In genomic region chr3:107508696-107509095, GRCm38 (mm10) we compare ENCODE assay signal across 19 mouse cellular contexts. TPM values are rescaled to one million over a fixed set of nuclear protein-coding genes. Genes with fewer than 3 reads are reported as not detected.
A peak's percentile ranks its signal among the peaks of the same experiment; 100 is the strongest.
DNase-seq lines count a peak whose midpoint lies in the region; ATAC-seq and TF ChIP-seq lines count a peak whose summit lies in the region.
"Had no signal": no experiment of that assay in that cellular context is flagged by ENCODE, and none has a peak within 500 bp of the region (broad histone marks: within the 10 kb centered on the region; RNA-seq: fewer than 3 reads in every experiment).

No protein-coding gene starts in this region.

- no peaks in the 10 kb centered on the region for H3K27me3 ChIP-seq in forebrain, postnatal 0 days (ENCODE audit: insufficient read depth, low read length)
- peaks cover 5% of the 10 kb centered on the region; the same call in 1 of the 2 replicates for H3K27me3 ChIP-seq in forebrain, embryonic 10.5 days (ENCODE audit: poor library complexity, severe bottlenecking)

- peak; percentile 28; the same call in 1 of the 2 replicates for ATAC-seq in forebrain, postnatal 0 days
- ATAC-seq: activated CD4-positive, CD25-positive, alpha-beta regulatory T cell, adult 4 months; CD4-positive, CD25-positive, alpha-beta regulatory T cell, adult 4 months; liver, embryonic 12.5 days; lung, postnatal 0 days had no signal

- H3K27ac ChIP-seq in forebrain, postnatal 0 days (ENCODE audit: low read depth, low read length) = no peak overlapping the region
- H3K27ac ChIP-seq in forebrain, embryonic 10.5 days = no peak overlapping the region
- H3K27ac ChIP-seq: heart, embryonic 10.5 days; liver, embryonic 12.5 days had no signal

- intact Hi-C loops in gastrocnemius, postnatal 14 days (cut with DNase I; ENCODE audit: low total_unique reads) = no loop called here

- TF ChIP-seq CTCF in forebrain, postnatal 0 days (IDR thresholded peaks at IDR 0.05; ENCODE audit: low read depth) = no peak

- 54% methylated on average over 8 of the region's 8 CpGs for WGBS in forebrain, postnatal 0 days
- 86% methylated on average over 8 of the region's 8 CpGs for WGBS in forebrain, embryonic 10.5 days

- H3K4me1 ChIP-seq in forebrain, postnatal 0 days (ENCODE audit: insufficient read depth) = peaks cover 20% of the 10 kb centered on the region
- H3K4me1 ChIP-seq in forebrain, embryonic 10.5 days = peaks cover 47% of the 10 kb centered on the region
- H3K4me1 ChIP-seq: liver, embryonic 12.5 days had no signal

- H3K4me2 ChIP-seq in forebrain, postnatal 0 days (ENCODE audit: low read depth) = no peak overlapping the region
- H3K4me2 ChIP-seq: liver, embryonic 12.5 days had no signal

- H3K36me3 ChIP-seq in forebrain, postnatal 0 days (ENCODE audit: insufficient read depth) = no peaks in the 10 kb centered on the region
- no peaks in the 10 kb centered on the region for H3K36me3 ChIP-seq in forebrain, embryonic 10.5 days (replicated peaks)
- H3K36me3 ChIP-seq: heart, embryonic 10.5 days; liver, embryonic 12.5 days had no signal

- H3K9ac ChIP-seq in forebrain, postnatal 0 days = no peak overlapping the region
- H3K9ac ChIP-seq: liver, embryonic 12.5 days had no signal

- peak; percentile 50 for DNase-seq in forebrain, postnatal 0 days
- no peak for DNase-seq in forebrain, embryonic 10.5 days (ENCODE audit: extremely low spot score, low spot score)
- peak; percentile 67 for DNase-seq in layer of hippocampus, adult 9-11 months
- no peak for DNase-seq in layer of hippocampus, adult 9-10 months (ENCODE audit: low spot score)
- DNase-seq in cerebellum, postnatal 10 days = peak; percentile 79 to 82
- peak; percentile 43 for DNase-seq in right cerebral cortex, postnatal 14 days
- no peak for DNase-seq in gastrocnemius, postnatal 14 days
- DNase-seq in adrenal gland, postnatal 10 days = no peak
- DNase-seq: thymus, postnatal 14 days had no signal

- no peaks in the 10 kb centered on the region for H3K9me3 ChIP-seq in forebrain, postnatal 0 days (ENCODE audit: low read length)
- no peaks in the 10 kb centered on the region for H3K9me3 ChIP-seq in forebrain, embryonic 10.5 days
- H3K9me3 ChIP-seq: heart, embryonic 10.5 days; liver, embryonic 12.5 days had no signal

- no peak overlapping the region for H3K4me3 ChIP-seq in forebrain, postnatal 0 days (ENCODE audit: low read depth, low read length)
- no peak overlapping the region for H3K4me3 ChIP-seq in forebrain, embryonic 10.5 days
- H3K4me3 ChIP-seq: heart, embryonic 10.5 days; liver, embryonic 12.5 days had no signal

RNA-seq across cellular contexts. Expression of gene Slc6a17, which starts 9.1 kb away (rescaled TPM):
- total RNA-seq in forebrain, postnatal 0 days (2014; rRNA removed) = 61.2 and 68.9 TPM in 2 replicates
- 20.3 and 22.7 TPM in 2 replicates for polyA plus RNA-seq in forebrain, postnatal 0 days (2015; fragmentation: Nextera tagmentation; extraction: Ambion mirVana)
- 2.4 and 3.7 TPM in 2 replicates for polyA plus RNA-seq in forebrain, embryonic 10.5 days (2016; fragmentation: Nextera tagmentation; extraction: Ambion mirVana)
- under 1 TPM; 0.55 to 0.60 TPM for total RNA-seq in gastrocnemius, postnatal 14 days (2021)
- 1 to 10 TPM; 2.5 to 3.7 TPM for total RNA-seq in adrenal gland, postnatal 10 days (2021)
- polyA plus RNA-seq: activated CD4-positive, CD25-positive, alpha-beta regulatory T cell, adult 4 months; CD4-positive, CD25-positive, alpha-beta regulatory T cell, adult 4 months had no signal

RNA-seq across cellular contexts. Expression of gene Ubl4b, which starts 46.2 kb away (rescaled TPM):
- total RNA-seq in forebrain, postnatal 0 days (2014; rRNA removed) = 0.23 TPM in 1 of 2 replicates, not detected in the other
- not detected in 2 replicates for polyA plus RNA-seq in forebrain, postnatal 0 days (2015; fragmentation: Nextera tagmentation; extraction: Ambion mirVana)
- 0.46 and 0.54 TPM in 2 replicates for polyA plus RNA-seq in forebrain, embryonic 10.5 days (2016; fragmentation: Nextera tagmentation; extraction: Ambion mirVana)
- not detected for total RNA-seq in gastrocnemius, postnatal 14 days (2021)
- total RNA-seq in adrenal gland, postnatal 10 days (2021) = not detected
- total RNA-seq: left cerebral cortex, postnatal 10 days had no signal
- polyA plus RNA-seq: activated CD4-positive, CD25-positive, alpha-beta regulatory T cell, adult 4 months; CD4-positive, CD25-positive, alpha-beta regulatory T cell, adult 4 months; cortical plate, adult 2 months; hindbrain, embryonic 11.5 days; intestine, embryonic 14.5 days; liver, embryonic 12.5 days; lung, postnatal 0 days; stomach, embryonic 14.5 days had no signal

RNA-seq across cellular contexts. Expression of gene Kcnc4, which starts 49.3 kb away (rescaled TPM):
- total RNA-seq in forebrain, postnatal 0 days (2014; rRNA removed) = 10.7 and 15.4 TPM in 2 replicates
- polyA plus RNA-seq in forebrain, postnatal 0 days (2015; fragmentation: Nextera tagmentation; extraction: Ambion mirVana) = 4.2 and 6.6 TPM in 2 replicates
- polyA plus RNA-seq in forebrain, embryonic 10.5 days (2016; fragmentation: Nextera tagmentation; extraction: Ambion mirVana) = not detected in 2 replicates
- total RNA-seq in gastrocnemius, postnatal 14 days (2021) = 10 to 100 TPM; 49.3 to 51.9 TPM
- 10 to 100 TPM in 1 of 2 experiments, 1 to 10 TPM in 1; 7.7 to 10.5 TPM for total RNA-seq in adrenal gland, postnatal 10 days (2021)
- polyA plus RNA-seq: activated CD4-positive, CD25-positive, alpha-beta regulatory T cell, adult 4 months; CD4-positive, CD25-positive, alpha-beta regulatory T cell, adult 4 months; liver, embryonic 12.5 days; stomach, embryonic 14.5 days had no signal

Comparison
In these comparisons a context has a peak if more than half of its experiments do, and no peak if none do; other contexts are left out.
1. DNase-seq: peak in forebrain, postnatal 0 days (single experiment), layer of hippocampus, adult 9-11 months (single experiment), cerebellum, postnatal 10 days (2 of 2) and right cerebral cortex, postnatal 14 days (single experiment); none in forebrain, embryonic 10.5 days (single experiment), layer of hippocampus, adult 9-10 months (single experiment), gastrocnemius, postnatal 14 days (single experiment) and adrenal gland, postnatal 10 days (single experiment).
2. RNA of gene Slc6a17, which starts 9.1 kb away (total RNA-seq): 61.2 to 68.9 TPM in forebrain, postnatal 0 days; 2.5 to 3.7 TPM in adrenal gland, postnatal 10 days and 0.55 to 0.60 TPM in gastrocnemius, postnatal 14 days; every median in the first group is over 10 times any median in the second.